Mouse (Mus musculus) midbrain, embryonic 10.5 days (tissue): ENCODE results near the gene 1700037C18Rik. TPM values are rescaled to one million over a fixed set of nuclear protein-coding genes. Genes with fewer than 3 reads are reported as not detected.
"Not testable (repeated sequence)": the region's sequence is repeated elsewhere in the genome, so short reads cannot be mapped to it uniquely, and the experiment has no call there.

ENCODE experiments used
- DNase-seq: peaks from one replicate; pipeline ENCODE4 v3.0.0-alpha.2; 2017; ENCODE audit warnings: low spot score
- H3K27ac ChIP-seq: fragments of 300-500 bp; sonication (generic); replicated peaks from 2 replicates; pipeline ENCODE4 v1.5.1; 2016; ENCODE audit warnings: mild to moderate bottlenecking
- H3K27me3 ChIP-seq: fragments of 300-500 bp; sonication (generic); 2 replicates; pipeline ENCODE4 v1.6.1; 2016; ENCODE audit warnings: low read depth, mild to moderate bottlenecking; ENCODE audit not compliant: poor library complexity, severe bottlenecking
- H3K36me3 ChIP-seq: fragments of 300-500 bp; sonication (generic); 2 replicates; pipeline ENCODE4 v1.6.1; 2016; ENCODE audit warnings: mild to moderate bottlenecking, moderate library complexity
- H3K4me1 ChIP-seq: fragments of 300-500 bp; sonication (generic); 2 replicates; pipeline ENCODE4 v1.6.1; 2016
- H3K4me3 ChIP-seq: fragments of 300-500 bp; sonication (generic); 2 replicates; pipeline ENCODE4 v1.5.1; 2016; ENCODE audit warnings: mild to moderate bottlenecking, moderate library complexity
- H3K9me3 ChIP-seq: fragments of 300-500 bp; sonication (generic); replicated peaks from 2 replicates; pipeline ENCODE4 v1.6.1; 2016; ENCODE audit warnings: mild to moderate bottlenecking
- WGBS: fragments of 180-500 bp; shearing (Covaris S2); methylation state at CpG from one replicate; pipeline ENCODE4 v1.1.7; 2016; 5-methylcytosine and 5-hydroxymethylcytosine counted together
- microRNA-seq: library from miRNA; unstranded; fragments of <30 nt; microRNA quantifications from one replicate; pipeline ENCODE4, GENCODE M21; 2017
- polyA plus RNA-seq: library from polyadenylated mRNA; unstranded; fragments of >200 nt; fragmentation: Nextera tagmentation; extraction: Ambion mirVana; gene quantifications from 2 replicates; pipeline ENCODE4 v1.2.1, GENCODE M21; 2016

Gene 1700037C18Rik
- polyA plus RNA-seq, 1 experiment from 2014 or later = 8.5 TPM

DNA sequence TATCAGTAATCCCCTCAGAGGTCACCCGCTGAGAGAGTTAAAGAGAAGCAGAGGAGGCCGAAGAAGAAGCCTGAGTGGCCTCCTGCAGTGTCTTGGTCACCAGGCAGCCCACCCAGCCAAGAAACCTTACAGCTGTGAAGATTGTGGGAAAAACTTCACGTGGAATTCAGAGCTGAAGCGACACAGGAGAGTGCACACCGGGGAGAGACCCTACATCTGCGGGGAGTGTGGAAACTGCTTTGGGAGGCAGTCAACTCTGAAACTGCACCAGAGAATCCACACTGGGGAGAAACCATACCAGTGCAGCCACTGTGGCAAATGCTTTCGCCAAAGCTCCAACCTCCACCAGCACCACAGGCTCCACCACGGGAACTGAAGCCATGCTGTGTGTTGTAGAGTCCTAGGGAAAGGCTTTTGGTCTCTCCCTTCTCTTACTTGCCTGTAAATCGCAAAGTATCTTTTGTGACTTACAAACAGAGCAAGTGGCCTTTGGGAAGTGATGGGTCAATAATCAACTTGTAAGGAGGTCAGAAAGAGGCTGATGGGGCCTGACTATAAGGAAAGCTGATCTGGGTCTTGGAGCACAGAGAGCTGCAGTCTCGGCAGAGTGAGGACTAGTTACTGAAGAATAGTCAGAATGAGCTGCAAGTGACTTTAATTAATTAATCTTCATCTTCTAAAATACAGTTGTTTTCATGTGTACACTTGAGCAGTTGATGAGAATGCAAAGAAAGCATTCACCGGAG, 53.9 kb downstream of the 1700037C18Rik start:
- DNase-seq = no peak
- no peak overlapping the region for H3K27ac ChIP-seq
- H3K27me3 ChIP-seq = no peaks in the 10 kb centered on the region
- H3K4me1 ChIP-seq = peaks cover 6% of the 10 kb centered on the region; the same call in 1 of the 2 replicates
- WGBS = 39% methylated on average over 11 of the region's 11 CpGs
- H3K36me3 ChIP-seq = no peaks in the 10 kb centered on the region
- H3K4me3 ChIP-seq = no peak overlapping the region
- no peaks in the 10 kb centered on the region; the same call in 1 of the 2 replicates for H3K9me3 ChIP-seq

DNA sequence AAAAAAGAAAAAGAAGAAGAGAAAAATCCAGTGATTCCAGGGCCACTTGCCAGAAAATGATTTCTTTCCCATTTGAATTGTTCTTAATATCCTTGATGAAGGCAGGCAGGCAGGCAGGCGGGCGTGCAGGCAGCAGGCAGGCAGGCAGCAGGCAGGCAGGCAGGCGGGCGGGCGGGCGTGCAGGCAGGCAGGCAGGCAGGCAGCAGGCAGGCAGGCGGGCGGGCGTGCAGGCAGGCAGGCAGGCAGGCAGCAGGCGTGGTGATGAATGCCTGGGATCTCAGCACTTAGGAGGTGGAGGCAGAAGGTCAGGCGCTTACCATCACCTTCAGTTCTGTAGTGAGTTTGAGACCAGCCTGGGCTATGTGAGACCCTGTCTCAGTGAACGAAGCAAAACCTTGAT, 55.9 kb downstream of the 1700037C18Rik start:
- no peak overlapping the region for H3K27ac ChIP-seq

GRCm38 (mm10) chr16:3851301-3851700, 57.2 kb downstream of the 1700037C18Rik start:
- not testable (repeated sequence) for H3K36me3 ChIP-seq, H3K4me3 ChIP-seq, H3K27me3 ChIP-seq, H3K9me3 ChIP-seq, H3K27ac ChIP-seq, DNase-seq
- peaks cover 19% of the 10 kb centered on the region for H3K4me1 ChIP-seq
- WGBS = 88% methylated on average over 13 of the region's 13 CpGs

More for the DNA sequence above, 55.9 kb downstream of the 1700037C18Rik start:
- peak; percentile 33 for DNase-seq
- Histone ChIP-seq H3K4me3 (no peak overlapping the region), H3K27me3 (no peaks in the 10 kb centered on the region), H3K9me3 (no peaks in the 10 kb centered on the region; the same call in 1 of the 2 replicates), H3K4me1 (peaks cover 12% of the 10 kb centered on the region), H3K36me3 (no peaks in the 10 kb centered on the region)
- WGBS = 28% methylated on average over 11 of the region's 12 CpGs

DNA sequence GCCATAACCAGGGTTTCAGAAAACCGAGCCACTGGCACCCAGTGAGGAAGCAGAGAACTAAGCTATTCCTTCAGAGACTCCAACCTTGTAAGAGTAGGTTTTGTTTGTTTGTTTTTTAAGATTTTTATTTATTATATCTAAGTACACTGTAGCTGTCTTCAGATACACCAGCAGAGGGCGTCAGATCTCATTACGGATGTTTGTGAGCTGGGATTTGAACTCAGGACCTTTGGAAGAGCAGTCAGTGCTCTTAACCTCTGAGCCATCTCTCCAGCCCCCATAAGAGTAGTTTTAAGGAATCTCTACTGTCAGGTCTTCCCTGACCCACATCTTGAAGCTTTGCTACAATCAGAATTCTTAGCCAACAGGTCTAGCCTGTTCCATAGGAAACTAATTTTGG, 60.1 kb downstream of the 1700037C18Rik start:
- Histone ChIP-seq H3K36me3 (no peaks in the 10 kb centered on the region), H3K27ac (no peak overlapping the region), H3K9me3 (no peaks in the 10 kb centered on the region), H3K27me3 (no peaks in the 10 kb centered on the region), H3K4me3 (no peak overlapping the region), H3K4me1 (peaks cover 13% of the 10 kb centered on the region)
- no peak for DNase-seq
- 76% methylated on average over 3 of the region's 3 CpGs for WGBS

GRCm38 (mm10) chr16:3847871-3848270, 60.6 kb downstream of the 1700037C18Rik start:
- Histone ChIP-seq H3K4me1 (peaks cover 13% of the 10 kb centered on the region), H3K27ac (no peak overlapping the region), H3K9me3 (no peaks in the 10 kb centered on the region), H3K27me3 (no peaks in the 10 kb centered on the region), H3K36me3 (no peaks in the 10 kb centered on the region), H3K4me3 (peak overlapping the region; percentile 75)
- no peak for DNase-seq
- 71% methylated on average over 4 of the region's 4 CpGs for WGBS

DNA sequence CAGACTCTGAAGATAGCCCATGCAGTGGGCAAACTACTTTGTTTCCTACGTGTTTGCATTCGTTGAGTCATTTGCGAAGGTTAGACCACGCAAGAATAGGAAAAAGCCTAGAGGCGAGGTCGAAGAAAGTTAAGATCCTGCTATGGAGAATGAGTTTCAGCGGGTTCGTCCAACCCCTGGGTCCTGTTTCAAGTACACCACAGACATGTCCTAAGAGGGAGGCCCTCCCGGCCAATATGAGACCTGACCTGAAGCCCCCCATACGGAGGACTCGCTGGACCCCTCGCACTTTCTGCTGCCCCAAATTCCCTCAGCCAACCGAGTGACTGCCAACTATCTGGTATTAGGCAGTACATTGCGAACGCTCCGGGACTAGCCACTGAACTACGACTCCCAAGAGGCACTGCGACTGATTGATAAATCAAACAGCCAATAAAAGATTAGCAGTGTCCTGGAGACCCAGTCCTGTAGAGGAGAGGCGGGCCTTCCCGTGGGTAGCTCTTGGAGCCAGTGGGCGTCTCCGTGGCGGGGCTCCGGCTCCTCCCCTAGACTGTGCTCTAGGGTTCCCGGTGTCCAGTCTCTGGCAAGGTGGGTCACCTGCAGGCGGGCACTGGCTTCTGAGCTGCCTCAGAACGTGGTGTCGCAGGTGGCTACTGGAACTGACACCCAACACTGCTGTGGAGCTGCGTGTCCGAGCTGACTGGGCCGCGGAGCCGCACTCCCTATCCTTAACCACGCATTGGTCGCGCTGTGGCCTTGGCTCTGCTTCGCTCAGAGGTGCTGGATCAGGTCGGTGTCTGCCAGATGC, 61.6 kb downstream of the 1700037C18Rik start, which contains the start of gene Zfp174:
Zfp174 (plus strand) TSS at position 558 of the 808 bp plus-strand sequence.
- Histone ChIP-seq H3K27me3 (no peaks in the 10 kb centered on the region), H3K4me1 (peaks cover 13% of the 10 kb centered on the region), H3K9me3 (no peaks in the 10 kb centered on the region), H3K36me3 (no peaks in the 10 kb centered on the region), H3K27ac (peak within 1 kb of the TSS; percentile 78), H3K4me3 (peak within 1 kb of the TSS; percentile 75)
- WGBS = 3% methylated on average over 38 of the region's 38 CpGs
- DNase-seq = peak; percentile 89

Small RNAs within 50 kb of the gene (microRNA-seq; reads per million reads assigned to microRNA genes)
- not detected for gene Gm23493

Other genes starting within 250 kb of the 1700037C18Rik start
- gene Mefv, start 190.6 kb downstream of the 1700037C18Rik start, polyA plus RNA-seq = not detected in 2 replicates
- 49.1 and 54.7 TPM in 2 replicates for gene Zfp263, start 164.6 kb downstream of the 1700037C18Rik start, polyA plus RNA-seq
- not detected in 2 replicates for gene Olfr15, start 77.8 kb downstream of the 1700037C18Rik start, polyA plus RNA-seq
- gene Zfp174, start 61.4 kb downstream of the 1700037C18Rik start, polyA plus RNA-seq = 1.00 and 1.3 TPM in 2 replicates
- gene Naa60, start 36.3 kb downstream of the 1700037C18Rik start, polyA plus RNA-seq = 60.7 and 68.7 TPM in 2 replicates
- 7.0 and 10.8 TPM in 2 replicates for gene Zfp597, start 24.1 kb downstream of the 1700037C18Rik start, polyA plus RNA-seq
- 4.1 and 5.1 TPM in 2 replicates for gene Gm20695, start 24.0 kb downstream of the 1700037C18Rik start, polyA plus RNA-seq
- gene Cluap1, start 112 bp upstream of the 1700037C18Rik start, polyA plus RNA-seq = 22.5 and 27.2 TPM in 2 replicates
- gene Nlrc3, start 67.9 kb upstream of the 1700037C18Rik start, polyA plus RNA-seq = 0.81 and 0.89 TPM in 2 replicates
- gene Slx4, start 95.1 kb upstream of the 1700037C18Rik start, polyA plus RNA-seq = 22.5 and 25.2 TPM in 2 replicates
- gene Dnase1, start 128.3 kb upstream of the 1700037C18Rik start, polyA plus RNA-seq = 5.3 and 6.5 TPM in 2 replicates
- gene Trap1, start 169.1 kb upstream of the 1700037C18Rik start, polyA plus RNA-seq = 85.5 and 90.6 TPM in 2 replicates